Mouse (Mus musculus) cerebellum, postnatal 4 days (tissue): ENCODE results near the gene Errfi1.
A peak's percentile ranks its signal among the peaks of the same experiment; 100 is the strongest.

Experiments used
- DNase-seq, 2 experiments: peaks; one replicate each; pipeline ENCODE4 v3.0.0; 2022; ENCODE audit warnings: low spot score in 2 of 2, mixed read lengths in 1 of 2

Gene Errfi1

DNA sequence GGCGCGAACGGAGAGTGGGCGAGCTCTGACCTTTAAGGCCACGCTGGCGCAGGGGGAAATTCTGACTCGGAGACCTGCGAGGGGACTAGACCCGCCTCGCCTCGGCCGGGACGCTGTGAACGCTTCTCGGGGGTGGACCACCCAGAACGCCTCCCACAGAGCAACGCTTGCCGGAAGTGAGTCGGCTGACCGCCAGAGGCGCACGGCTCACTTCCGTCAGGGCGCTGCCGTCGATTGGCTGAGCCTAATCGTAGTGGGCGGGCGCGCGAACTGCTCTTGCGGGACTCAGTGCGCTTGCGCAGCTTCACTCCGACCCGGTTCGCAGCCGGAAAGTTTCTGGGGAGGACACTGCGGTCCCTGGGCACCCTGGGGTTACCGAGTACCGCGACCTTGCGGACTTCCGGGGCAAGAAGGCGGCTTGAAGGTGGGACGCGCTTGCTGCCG, 60.6 kb downstream of the Errfi1 start, which contains the start of the genes Park7 and Tnfrsf9:
Gene Park7, minus strand, starts transcription at position 148 of the 444 bp plus-strand sequence.
Gene Tnfrsf9, plus strand, starts transcription at position 273 of the 444 bp plus-strand sequence.
- peak; percentile 92 to 96 for DNase-seq

- DNase-seq = no peak
These were observed 61.6 kb downstream of the Errfi1 start for GRCm38 (mm10) chr4:150915181-150915906.

GRCm38 (mm10) chr4:150917336-150918027, 63.8 kb downstream of the Errfi1 start:
- DNase-seq = no peak
